In genomic region chr7:119088537-119088936, GRCm38 (mm10) we compare ENCODE assay signal across 20 mouse cellular contexts.
A peak's percentile ranks its signal among the peaks of the same experiment; 100 is the strongest.
DNase-seq lines count a peak whose midpoint lies in the region; ATAC-seq and TF ChIP-seq lines count a peak whose summit lies in the region.
"Had no signal": no experiment of that assay in that cellular context is flagged by ENCODE, and none has a peak within 500 bp of the region (broad histone marks: within the 10 kb centered on the region; RNA-seq: fewer than 3 reads in every experiment).

No protein-coding gene starts in this region.

- no peak overlapping the region for H3K9ac ChIP-seq in forebrain, embryonic 15.5 days (replicated peaks)
- no peak overlapping the region for H3K9ac ChIP-seq in forebrain, embryonic 14.5 days (ENCODE audit: low read length)
- no peak overlapping the region for H3K9ac ChIP-seq in forebrain, embryonic 16.5 days (replicated peaks; ENCODE audit: low read depth, low read length)
- H3K9ac ChIP-seq in forebrain, embryonic 13.5 days, result no peak overlapping the region
- H3K9ac ChIP-seq in forebrain, postnatal 0 days, result no peak overlapping the region
- H3K9ac ChIP-seq in forebrain, embryonic 12.5 days, result no peak overlapping the region

- peak; percentile 15 for TF ChIP-seq CTCF in forebrain, postnatal 0 days (IDR thresholded peaks at IDR 0.05; ENCODE audit: low read depth)

- no peaks in the 10 kb centered on the region for H3K9me3 ChIP-seq in forebrain, embryonic 15.5 days
- H3K9me3 ChIP-seq in forebrain, embryonic 14.5 days (replicated peaks; ENCODE audit: control insufficient read depth, low read length), result no peaks in the 10 kb centered on the region
- H3K9me3 ChIP-seq in forebrain, embryonic 16.5 days (ENCODE audit: control insufficient read depth, low read length), result no peaks in the 10 kb centered on the region
- H3K9me3 ChIP-seq in forebrain, embryonic 13.5 days (replicated peaks), result no peaks in the 10 kb centered on the region
- no peaks in the 10 kb centered on the region for H3K9me3 ChIP-seq in forebrain, postnatal 0 days (ENCODE audit: low read length)
- no peaks in the 10 kb centered on the region for H3K9me3 ChIP-seq in forebrain, embryonic 12.5 days

- no peak; the same call in 1 of the 2 replicates for ATAC-seq in forebrain, embryonic 15.5 days (replicated peaks)
- ATAC-seq in forebrain, embryonic 14.5 days, result no peak
- ATAC-seq in forebrain, embryonic 16.5 days, result peak; percentile 59; the same call in 1 of the 2 replicates
- ATAC-seq in forebrain, embryonic 13.5 days, result no peak
- ATAC-seq in forebrain, postnatal 0 days, result peak; percentile 56; the same call in 1 of the 2 replicates
- ATAC-seq in forebrain, embryonic 12.5 days (ENCODE audit: low FRiP score), result no peak
- ATAC-seq: activated CD4-positive, CD25-positive, alpha-beta regulatory T cell, adult 4 months; CD4-positive, CD25-positive, alpha-beta regulatory T cell, adult 4 months; Patski had no signal

- H3K27ac ChIP-seq in forebrain, embryonic 15.5 days (replicated peaks), result peak overlapping the region; percentile 72
- H3K27ac ChIP-seq in forebrain, embryonic 14.5 days (ENCODE audit: low read depth, low read length), result no peak overlapping the region
- peak overlapping the region; percentile 69 for H3K27ac ChIP-seq in forebrain, embryonic 16.5 days (ENCODE audit: low read length)
- no peak overlapping the region for H3K27ac ChIP-seq in forebrain, embryonic 13.5 days
- no peak overlapping the region for H3K27ac ChIP-seq in forebrain, postnatal 0 days (ENCODE audit: low read depth, low read length)
- no peak overlapping the region for H3K27ac ChIP-seq in forebrain, embryonic 12.5 days

- peaks cover 13% of the 10 kb centered on the region for H3K4me1 ChIP-seq in forebrain, embryonic 15.5 days
- H3K4me1 ChIP-seq in forebrain, embryonic 14.5 days (ENCODE audit: control insufficient read depth, insufficient read depth, low read length), result 0 out of 2 replicates have a peak, but pooled peaks cover 5% of the 10 kb centered on the region
- H3K4me1 ChIP-seq in forebrain, embryonic 16.5 days (replicated peaks; ENCODE audit: control insufficient read depth, insufficient read depth, low read length), result peaks cover 20% of the 10 kb centered on the region
- H3K4me1 ChIP-seq in forebrain, embryonic 13.5 days, result peaks cover 16% of the 10 kb centered on the region; the same call in 1 of the 2 replicates
- H3K4me1 ChIP-seq in forebrain, postnatal 0 days (ENCODE audit: insufficient read depth), result no peaks in the 10 kb centered on the region
- peaks cover 6% of the 10 kb centered on the region; the same call in 1 of the 2 replicates for H3K4me1 ChIP-seq in forebrain, embryonic 12.5 days

- no peaks in the 10 kb centered on the region for H3K27me3 ChIP-seq in forebrain, embryonic 15.5 days
- no peaks in the 10 kb centered on the region for H3K27me3 ChIP-seq in forebrain, embryonic 14.5 days (replicated peaks; ENCODE audit: control insufficient read depth, insufficient read depth, low read length)
- no peaks in the 10 kb centered on the region for H3K27me3 ChIP-seq in forebrain, embryonic 16.5 days (replicated peaks; ENCODE audit: control insufficient read depth, insufficient read depth, low read length)
- no peaks in the 10 kb centered on the region for H3K27me3 ChIP-seq in forebrain, embryonic 13.5 days
- H3K27me3 ChIP-seq in forebrain, postnatal 0 days (ENCODE audit: insufficient read depth, low read length), result no peaks in the 10 kb centered on the region
- no peaks in the 10 kb centered on the region for H3K27me3 ChIP-seq in forebrain, embryonic 12.5 days
- H3K27me3 ChIP-seq: Patski had no signal

- WGBS in forebrain, embryonic 15.5 days, result 57% methylated on average over 2 of the region's 2 CpGs
- WGBS in forebrain, embryonic 14.5 days, result 64% methylated on average over 2 of the region's 2 CpGs
- WGBS in forebrain, embryonic 16.5 days, result 47% methylated on average over 2 of the region's 2 CpGs
- WGBS in forebrain, embryonic 13.5 days, result 81% methylated on average over 2 of the region's 2 CpGs
- 41% methylated on average over 2 of the region's 2 CpGs for WGBS in forebrain, postnatal 0 days
- 83% methylated on average over 2 of the region's 2 CpGs for WGBS in forebrain, embryonic 12.5 days

- no peak overlapping the region for H3K4me2 ChIP-seq in forebrain, embryonic 15.5 days (replicated peaks)
- no peak overlapping the region for H3K4me2 ChIP-seq in forebrain, embryonic 14.5 days (ENCODE audit: low read length)
- no peak overlapping the region for H3K4me2 ChIP-seq in forebrain, embryonic 16.5 days (ENCODE audit: low read length)
- H3K4me2 ChIP-seq in forebrain, embryonic 13.5 days, result no peak overlapping the region
- H3K4me2 ChIP-seq in forebrain, postnatal 0 days (ENCODE audit: low read depth), result no peak overlapping the region
- H3K4me2 ChIP-seq in forebrain, embryonic 12.5 days, result no peak overlapping the region

- DNase-seq in forebrain, embryonic 14.5 days (ENCODE audit: low spot score), result no peak
- DNase-seq in forebrain, postnatal 0 days, result no peak
- DNase-seq: adrenal gland, adult 2 months; adrenal gland, adult 8-10 months; adrenal gland, postnatal 10 days; adrenal gland, postnatal 14 days; adrenal gland, postnatal 25 days; adrenal gland, postnatal 36 days; B cell, adult 2 months; cerebellum, adult 11 months; cerebellum, adult 11-12 months; cerebellum, adult 18-20 months had no signal

- H3K4me3 ChIP-seq in forebrain, embryonic 15.5 days, result no peak overlapping the region
- H3K4me3 ChIP-seq in forebrain, embryonic 14.5 days (ENCODE audit: low read depth, low read length), result no peak overlapping the region
- no peak overlapping the region for H3K4me3 ChIP-seq in forebrain, embryonic 16.5 days (replicated peaks; ENCODE audit: low read length)
- H3K4me3 ChIP-seq in forebrain, embryonic 13.5 days, result no peak overlapping the region
- H3K4me3 ChIP-seq in forebrain, postnatal 0 days (ENCODE audit: low read depth, low read length), result no peak overlapping the region
- no peak overlapping the region for H3K4me3 ChIP-seq in forebrain, embryonic 12.5 days (replicated peaks)

- H3K36me3 ChIP-seq in forebrain, embryonic 15.5 days, result no peaks in the 10 kb centered on the region
- no peaks in the 10 kb centered on the region for H3K36me3 ChIP-seq in forebrain, embryonic 14.5 days (ENCODE audit: control insufficient read depth, insufficient read depth, low read length)
- no peaks in the 10 kb centered on the region for H3K36me3 ChIP-seq in forebrain, embryonic 16.5 days (ENCODE audit: control insufficient read depth, insufficient read depth)
- H3K36me3 ChIP-seq in forebrain, embryonic 13.5 days (ENCODE audit: poor library complexity, severe bottlenecking), result no peaks in the 10 kb centered on the region
- no peaks in the 10 kb centered on the region for H3K36me3 ChIP-seq in forebrain, postnatal 0 days (ENCODE audit: insufficient read depth)
- no peaks in the 10 kb centered on the region for H3K36me3 ChIP-seq in forebrain, embryonic 12.5 days (replicated peaks)
- H3K36me3 ChIP-seq: G1E had no signal

Comparison
In these comparisons a context has a peak if more than half of its experiments do, and no peak if none do; other contexts are left out.
1. ATAC-seq: peak in forebrain, embryonic 16.5 days (single experiment) and forebrain, postnatal 0 days (single experiment); none in forebrain, embryonic 15.5 days (single experiment), forebrain, embryonic 14.5 days (single experiment), forebrain, embryonic 13.5 days (single experiment) and forebrain, embryonic 12.5 days (single experiment).
2. H3K27ac ChIP-seq: peak in forebrain, embryonic 15.5 days (single experiment) and forebrain, embryonic 16.5 days (single experiment); none in forebrain, embryonic 14.5 days (single experiment), forebrain, embryonic 13.5 days (single experiment), forebrain, postnatal 0 days (single experiment) and forebrain, embryonic 12.5 days (single experiment).